Mouse (Mus musculus): ENCODE measurements at regions not wholly inside any gene's neighbourhood (a gene's known extent, or its start where the extent isn't known, plus 50 kb on each side); places are given as distances from the start of the nearest gene placed in this dataset.
"Not testable (repeated sequence)": the region's sequence is repeated elsewhere in the genome, so short reads cannot be mapped to it uniquely, and the experiment has no call there.

DNA sequence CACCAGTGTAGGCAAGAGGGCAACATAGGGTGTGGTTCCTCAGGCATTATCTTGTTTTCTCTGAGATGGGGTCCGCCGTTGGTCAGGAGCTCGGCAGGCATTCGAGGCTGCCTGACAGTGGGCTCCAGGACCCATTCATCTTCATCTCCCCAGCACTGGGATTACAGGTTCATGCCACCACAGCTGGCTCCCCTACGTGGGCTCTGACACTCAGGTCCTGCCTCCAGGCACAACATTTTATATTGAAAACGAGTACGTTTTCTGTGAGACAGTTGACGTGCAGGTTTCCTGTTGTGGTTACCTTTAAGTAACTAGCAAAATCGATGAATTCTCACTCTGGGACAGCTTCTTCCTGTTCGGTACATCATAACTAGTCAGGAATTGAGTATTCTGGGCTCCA, 157.3 kb upstream of the Arglu1 start:
- Histone ChIP-seq H3K9ac (ENCODE audit: insufficient read depth, low read depth) (no peak overlapping the region), H3K27ac (ENCODE audit: insufficient read depth, low read depth) (no peak overlapping the region), H3K4me2 (ENCODE audit: insufficient read depth, low read depth, poor library complexity, severe bottlenecking) (no peak overlapping the region), H3K36me3 (replicated peaks in 1 of 2; ENCODE audit: control insufficient read depth in 1 of 2, insufficient read depth in 1 of 2, low read length in 1 of 2) (no peaks in the 10 kb centered on the region), H3K4me1 (ENCODE audit: control insufficient read depth in 1 of 2, insufficient read depth in 2 of 2) (no peaks in the 10 kb centered on the region), H3K4me3 (replicated peaks in 1 of 3; ENCODE audit: low read depth in 2 of 3, low read length in 2 of 3, poor library complexity in 1 of 3) (no peak overlapping the region), H3K79me2 (replicated peaks; ENCODE audit: control insufficient read depth, extremely low read depth, insufficient read depth, poor library complexity, severe bottlenecking) (no peaks in the 10 kb centered on the region), H3K9me3 (replicated peaks; ENCODE audit: low read length) (peaks cover 86% of the 10 kb centered on the region), H3K27me3 (replicated peaks) (no peaks in the 10 kb centered on the region)
- dilution Hi-C loops (cut with MboI; ENCODE audit: extremely low pct_ligation_motif_present, extremely low pct_unique_long_range_greater_than_20kb, low sequenced_read_pairs), result no loop called here
- TF ChIP-seq CHD1 (IDR thresholded peaks at IDR 0.05; ENCODE audit: low read depth, low read length) (no peak), E2F4 (IDR thresholded peaks at IDR 0.05; ENCODE audit: insufficient replicate concordance, low read depth, low read length) (no peak), ZMIZ1 (IDR thresholded peaks at IDR 0.05; ENCODE audit: low read depth, low read length) (no peak), TCF12 (IDR thresholded peaks at IDR 0.05; ENCODE audit: low read depth, low read length) (no peak), ZKSCAN1 (IDR thresholded peaks at IDR 0.05; ENCODE audit: borderline replicate concordance, low read depth, low read length) (no peak), ELF1 (IDR thresholded peaks at IDR 0.05; ENCODE audit: low read depth, low read length) (no peak), EP300 (IDR thresholded peaks at IDR 0.05; ENCODE audit: low read length) (no peak), MYC (IDR thresholded peaks at IDR 0.05; ENCODE audit: low read depth, low read length) (no peak)
- DNase-seq (ENCODE audit: extremely low read depth), result no peak
- in situ Hi-C loops (cut with MboI; ENCODE audit: low pct_ligation_motif_present, low pct_unique_long_range_greater_than_20kb, low sequenced_read_pairs), result no loop called here

DNA sequence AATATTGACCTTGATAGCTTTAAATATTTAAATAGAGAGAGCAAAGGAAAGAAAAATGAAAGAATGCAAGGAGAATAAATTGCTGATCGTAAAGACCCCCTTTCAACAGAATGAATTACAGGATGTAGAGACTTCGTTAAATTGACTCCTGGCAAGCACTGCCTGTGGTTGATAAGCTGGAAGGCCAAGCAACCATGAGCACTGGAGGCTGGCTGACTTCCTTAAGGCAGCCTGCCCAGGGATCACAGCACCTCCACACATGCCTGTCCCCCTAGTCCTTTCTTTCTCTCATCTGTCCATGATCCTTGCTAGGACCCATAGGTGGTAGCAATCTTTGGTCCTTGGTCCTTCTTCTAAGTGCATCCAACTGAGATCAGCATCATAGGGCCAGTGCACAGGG, 152.0 kb upstream of the Arglu1 start:
- no peaks in the 10 kb centered on the region for H3K79me2 ChIP-seq (replicated peaks; ENCODE audit: control insufficient read depth, extremely low read depth, insufficient read depth, poor library complexity, severe bottlenecking)
- H3K27me3 ChIP-seq (replicated peaks), result no peaks in the 10 kb centered on the region
- H3K4me3 ChIP-seq (replicated peaks in 1 of 3; ENCODE audit: low read depth in 2 of 3, low read length in 2 of 3, poor library complexity in 1 of 3), result no peak overlapping the region
- no peak overlapping the region for H3K4me2 ChIP-seq (ENCODE audit: insufficient read depth, low read depth, poor library complexity, severe bottlenecking)
- H3K27ac ChIP-seq (ENCODE audit: insufficient read depth, low read depth), result no peak overlapping the region
- H3K36me3 ChIP-seq (replicated peaks in 1 of 2; ENCODE audit: control insufficient read depth in 1 of 2, insufficient read depth in 1 of 2, low read length in 1 of 2), result no peaks in the 10 kb centered on the region
- dilution Hi-C loops (cut with MboI; ENCODE audit: extremely low pct_ligation_motif_present, extremely low pct_unique_long_range_greater_than_20kb, low sequenced_read_pairs), result no loop called here
- H3K9me3 ChIP-seq (replicated peaks; ENCODE audit: low read length), result peaks cover 76% of the 10 kb centered on the region
- H3K4me1 ChIP-seq (ENCODE audit: control insufficient read depth in 1 of 2, insufficient read depth in 2 of 2), result no peaks in the 10 kb centered on the region
- no peak for DNase-seq (ENCODE audit: extremely low read depth)
- H3K9ac ChIP-seq (ENCODE audit: insufficient read depth, low read depth), result no peak overlapping the region
- TF ChIP-seq JUN (IDR thresholded peaks at IDR 0.05; ENCODE audit: insufficient read depth, low read depth, low read length) (no peak), EP300 (IDR thresholded peaks at IDR 0.05; ENCODE audit: low read length) (no peak), RCOR1 (conservative IDR thresholded peaks at IDR 0.05; ENCODE audit: low read depth, low read length) (no peak), RAD21 (IDR thresholded peaks at IDR 0.05; ENCODE audit: low read depth, low read length) (no peak), ZMIZ1 (IDR thresholded peaks at IDR 0.05; ENCODE audit: low read depth, low read length) (no peak), ELF1 (IDR thresholded peaks at IDR 0.05; ENCODE audit: low read depth, low read length) (no peak), CHD2 (IDR thresholded peaks at IDR 0.05; ENCODE audit: low read length) (no peak), ZNF384 (IDR thresholded peaks at IDR 0.05; ENCODE audit: low read depth, low read length) (no peak), CHD1 (IDR thresholded peaks at IDR 0.05; ENCODE audit: low read depth, low read length) (no peak), MEF2A (IDR thresholded peaks at IDR 0.05; ENCODE audit: borderline replicate concordance, low read depth, low read length) (no peak), JUND (conservative IDR thresholded peaks at IDR 0.05; ENCODE audit: low read depth, low read length) (no peak), POLR2AphosphoS2 (IDR thresholded peaks at IDR 0.05; ENCODE audit: low read depth, low read length) (no peak), ETS1 (conservative IDR thresholded peaks at IDR 0.05; ENCODE audit: low read depth, low read length) (no peak), CTCF (conservative IDR thresholded peaks at IDR 0.05 in 1 of 2, IDR thresholded peaks at IDR 0.05 in 1 of 2; ENCODE audit: low read depth in 2 of 2, low read length in 2 of 2) (no peak), E2F4 (IDR thresholded peaks at IDR 0.05; ENCODE audit: insufficient replicate concordance, low read depth, low read length) (no peak), SMC3 (IDR thresholded peaks at IDR 0.05; ENCODE audit: low read depth, low read length) (no peak), MAX (IDR thresholded peaks at IDR 0.05; ENCODE audit: low read length) (no peak), ZKSCAN1 (IDR thresholded peaks at IDR 0.05; ENCODE audit: borderline replicate concordance, low read depth, low read length) (no peak)
- in situ Hi-C loops (cut with MboI; ENCODE audit: low pct_ligation_motif_present, low pct_unique_long_range_greater_than_20kb, low sequenced_read_pairs), result no loop called here

DNA sequence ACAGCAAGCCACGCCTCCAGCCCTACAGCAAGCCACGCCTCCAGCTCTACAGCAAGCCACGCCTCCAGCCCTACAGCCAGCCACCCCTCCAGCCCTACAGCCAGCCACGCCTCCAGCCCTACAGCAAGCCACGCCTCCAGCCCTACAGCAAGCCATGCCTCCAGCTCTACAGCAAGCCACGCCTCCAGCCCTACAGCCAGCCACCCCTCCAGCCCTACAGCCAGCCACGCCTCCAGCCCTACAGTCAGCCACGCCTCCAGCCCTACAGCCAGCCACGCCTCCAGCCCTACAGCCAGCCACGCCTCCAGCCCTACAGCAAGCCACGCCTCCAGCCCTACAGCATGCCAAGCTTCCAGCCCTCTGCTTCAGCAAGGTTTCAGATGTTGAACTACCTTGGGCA, 145.8 kb upstream of the Arglu1 start:
- H3K27me3 ChIP-seq (replicated peaks); H3K4me3 ChIP-seq (replicated peaks in 1 of 3; ENCODE audit: low read depth in 2 of 3, low read length in 2 of 3, poor library complexity in 1 of 3); DNase-seq (ENCODE audit: extremely low read depth); H3K4me1 ChIP-seq (ENCODE audit: control insufficient read depth in 1 of 2, insufficient read depth in 2 of 2); dilution Hi-C loops (cut with MboI; ENCODE audit: extremely low pct_ligation_motif_present, extremely low pct_unique_long_range_greater_than_20kb, low sequenced_read_pairs); H3K4me2 ChIP-seq (ENCODE audit: insufficient read depth, low read depth, poor library complexity, severe bottlenecking); H3K79me2 ChIP-seq (replicated peaks; ENCODE audit: control insufficient read depth, extremely low read depth, insufficient read depth, poor library complexity, severe bottlenecking); H3K9ac ChIP-seq (ENCODE audit: insufficient read depth, low read depth); H3K36me3 ChIP-seq (replicated peaks in 1 of 2; ENCODE audit: control insufficient read depth in 1 of 2, insufficient read depth in 1 of 2, low read length in 1 of 2); H3K27ac ChIP-seq (ENCODE audit: insufficient read depth, low read depth); in situ Hi-C loops (cut with MboI; ENCODE audit: low pct_ligation_motif_present, low pct_unique_long_range_greater_than_20kb, low sequenced_read_pairs): not testable (repeated sequence)
- peaks cover 72% of the 10 kb centered on the region for H3K9me3 ChIP-seq (replicated peaks; ENCODE audit: low read length)

Data from CH12.LX (cell line).